Mouse (Mus musculus) splenic B cell, adult 2 months (primary cell): Measurements from ENCODE around the gene Itpa.

Experiments
- DNase-seq: peaks from one replicate; pipeline ENCODE4 v3.0.0-alpha.2; 2011; ENCODE audit warnings: low read depth, low spot score
- H3K27me3 ChIP-seq: 2 replicates; pipeline ENCODE4 v1.6.1; 2012; ENCODE audit warnings: mild to moderate bottlenecking, low read length, moderate library complexity, mixed read lengths; ENCODE audit not compliant: control insufficient read depth, poor library complexity, insufficient read depth, severe bottlenecking
- H3K36me3 ChIP-seq: 2 replicates; pipeline ENCODE4 v1.6.1; 2012; ENCODE audit warnings: mild to moderate bottlenecking, low read length, moderate library complexity, mixed read lengths; ENCODE audit not compliant: control insufficient read depth, poor library complexity, insufficient read depth, severe bottlenecking

Itpa gene

GRCm38 (mm10) chr2:130730746-130731145 lies 63.3 kb downstream of the Itpa start:
- Histone ChIP-seq H3K36me3 (peaks cover 3% of the 10 kb centered on the region; the same call in 1 of the 2 replicates), H3K27me3 (no peaks in the 10 kb centered on the region)
- no peak for DNase-seq
